Mouse (Mus musculus) CD4-positive, CD25-positive, alpha-beta regulatory T cell, adult 4 months (primary cell): ENCODE data around the gene Col18a1. TPM values are rescaled to one million over a fixed set of nuclear protein-coding genes. Genes with fewer than 3 reads are reported as not detected.

Source experiments
- ATAC-seq: one replicate; pipeline ENCODE4 v1.8.0; 2017
- polyA plus RNA-seq, 2 experiments: library from polyadenylated mRNA; unstranded; fragments of 100-300 nt; shearing (Covaris generic); gene quantifications; one replicate each; pipeline ENCODE4 v1.2.1; 2017

The Col18a1 gene
- polyA plus RNA-seq, 2 experiments from 2014 or later, result 0.16 TPM; not detected in 1

GRCm38 (mm10) chr10:77008109-77008561 lies 158.2 kb downstream of the Col18a1 start:
- ATAC-seq, result no peak

GRCm38 (mm10) chr10:77007433-77008108 lies 158.8 kb downstream of the Col18a1 start:
- ATAC-seq, result no peak

- ATAC-seq, result no peak
These were observed 161.4 kb downstream of the Col18a1 start for GRCm38 (mm10) chr10:77004936-77005335.

Other genes with a start within 250 kb of the Col18a1 start
- 10 to 100 TPM in 1 of 2 experiments, 1 to 10 TPM in 1; 5.3 to 12.6 TPM for gene Pcbp3, start 204.7 kb downstream of the Col18a1 start, polyA plus RNA-seq
- gene Slc19a1, start 134.3 kb downstream of the Col18a1 start, polyA plus RNA-seq, result 10 to 100 TPM; 32.3 to 61.7 TPM
- 10 to 100 TPM; 20.2 to 25.8 TPM for gene Pofut2, start 92.7 kb upstream of the Col18a1 start, polyA plus RNA-seq